Mouse (Mus musculus) kidney, embryonic 14.5 days (tissue): ENCODE results near the gene Nfkb1. TPM values are rescaled to one million over a fixed set of nuclear protein-coding genes. Genes with fewer than 3 reads are reported as not detected.

Source experiments
- ATAC-seq: fragments of 200-750 bp; cut with Nextera tagmentation; 2 replicates; pipeline ENCODE4 v1.8.0; 2017; ENCODE audit warnings: moderate number of reproducible peaks, mild to moderate bottlenecking, moderate TSS enrichment, moderate library complexity; ENCODE audit not compliant: low FRiP score, low TSS enrichment
- H3K27ac ChIP-seq: fragments of 300-500 bp; sonication (generic); 2 replicates; pipeline ENCODE4 v1.5.1; 2014; ENCODE audit warnings: low read depth, mild to moderate bottlenecking, low read length, moderate library complexity, mixed read lengths
- H3K27me3 ChIP-seq: fragments of 300-500 bp; sonication (generic); 2 replicates; pipeline ENCODE4 v1.6.1; 2014; ENCODE audit warnings: mild to moderate bottlenecking, low read length; ENCODE audit not compliant: control insufficient read depth, insufficient read depth
- H3K36me3 ChIP-seq: fragments of 300-500 bp; sonication (generic); 2 replicates; pipeline ENCODE4 v1.6.1; 2014; ENCODE audit warnings: low read length, mixed read lengths; ENCODE audit not compliant: control insufficient read depth, insufficient read depth
- H3K4me1 ChIP-seq: fragments of 300-500 bp; sonication (generic); 2 replicates; pipeline ENCODE4 v1.6.1; 2014; ENCODE audit warnings: low read length, mixed read lengths; ENCODE audit not compliant: control insufficient read depth, insufficient read depth
- H3K4me2 ChIP-seq: fragments of 300-500 bp; sonication (generic); replicated peaks from 2 replicates; pipeline ENCODE4 v1.6.1; 2014; ENCODE audit warnings: low read depth, mild to moderate bottlenecking, low read length
- H3K4me3 ChIP-seq: fragments of 300-500 bp; sonication (generic); 2 replicates; pipeline ENCODE4 v1.5.1; 2014; ENCODE audit warnings: mild to moderate bottlenecking, low read length
- H3K9ac ChIP-seq: fragments of 300-500 bp; sonication (generic); 2 replicates; pipeline ENCODE4 v1.6.1; 2014; ENCODE audit warnings: low read depth, mild to moderate bottlenecking, low read length, moderate library complexity
- H3K9me3 ChIP-seq: fragments of 300-500 bp; sonication (generic); 2 replicates; pipeline ENCODE4 v1.6.1; 2016; ENCODE audit warnings: low read length; ENCODE audit not compliant: control insufficient read depth
- WGBS: fragments of 180-500 bp; shearing (Covaris S2); extraction: QIAGEN DNeasy Blood & Tissue Kit; methylation state at CpG from one replicate; pipeline ENCODE4 v1.1.7; 2014; 5-methylcytosine and 5-hydroxymethylcytosine counted together
- polyA plus RNA-seq: library from polyadenylated mRNA; unstranded; fragments of >200 nt; fragmentation: Nextera tagmentation; extraction: Ambion mirVana; gene quantifications from 2 replicates; pipeline ENCODE4 v1.2.1, GENCODE M21; 2014

The Nfkb1 gene
- polyA plus RNA-seq, 1 experiment from 2014 or later, result 25.1 TPM

- H3K27me3 ChIP-seq, result no peaks in the 10 kb centered on the region
- H3K9me3 ChIP-seq, result no peaks in the 10 kb centered on the region
- H3K4me3 ChIP-seq, result no peak overlapping the region
- no peaks in the 10 kb centered on the region for H3K4me1 ChIP-seq
- H3K9ac ChIP-seq, result no peak overlapping the region
- no peak overlapping the region for H3K4me2 ChIP-seq
- H3K36me3 ChIP-seq, result peaks cover 13% of the 10 kb centered on the region; the same call in 1 of the 2 replicates
- no peak overlapping the region for H3K27ac ChIP-seq
- 93% methylated on average over 1 of the region's 1 CpGs for WGBS
- ATAC-seq, result no peak
Observed at GRCm38 (mm10) chr3:135646622-135647021, 44.7 kb downstream of the Nfkb1 start.

- H3K9ac ChIP-seq, result no peak overlapping the region
- WGBS, result 83% methylated on average over 3 of the region's 3 CpGs
- no peaks in the 10 kb centered on the region for H3K27me3 ChIP-seq
- H3K36me3 ChIP-seq, result peaks cover 13% of the 10 kb centered on the region; the same call in 1 of the 2 replicates
- no peak overlapping the region for H3K27ac ChIP-seq
- no peak overlapping the region for H3K4me3 ChIP-seq
- no peaks in the 10 kb centered on the region for H3K4me1 ChIP-seq
- no peak overlapping the region for H3K4me2 ChIP-seq
- ATAC-seq, result no peak
- no peaks in the 10 kb centered on the region for H3K9me3 ChIP-seq
Observed at GRCm38 (mm10) chr3:135644971-135645370, 46.4 kb downstream of the Nfkb1 start.

GRCm38 (mm10) chr3:135641623-135641915, 49.8 kb downstream of the Nfkb1 start:
- H3K27ac ChIP-seq, result no peak overlapping the region
- 86% methylated on average over 4 of the region's 4 CpGs for whole genome bisulfite sequencing
- ATAC-seq, result no peak

GRCm38 (mm10) chr3:135640856-135641622, 50.3 kb downstream of the Nfkb1 start:
- no peaks in the 10 kb centered on the region for H3K27me3 ChIP-seq
- no peak overlapping the region for H3K9ac ChIP-seq
- H3K9me3 ChIP-seq, result no peaks in the 10 kb centered on the region
- no peak for ATAC-seq
- no peaks in the 10 kb centered on the region for H3K4me1 ChIP-seq
- WGBS, result 92% methylated on average over 16 of the region's 16 CpGs
- no peak overlapping the region for H3K27ac ChIP-seq
- H3K36me3 ChIP-seq, result peaks cover 2% of the 10 kb centered on the region; the same call in 1 of the 2 replicates
- no peak overlapping the region for H3K4me3 ChIP-seq
- no peak overlapping the region for H3K4me2 ChIP-seq

More at GRCm38 (mm10) chr3:135641623-135641915, 49.8 kb downstream of the Nfkb1 start:
- Histone ChIP-seq H3K4me2 (no peak overlapping the region), H3K36me3 (peaks cover 4% of the 10 kb centered on the region; the same call in 1 of the 2 replicates), H3K4me3 (no peak overlapping the region), H3K9ac (no peak overlapping the region), H3K4me1 (no peaks in the 10 kb centered on the region), H3K9me3 (no peaks in the 10 kb centered on the region), H3K27me3 (no peaks in the 10 kb centered on the region)

GRCm38 (mm10) chr3:135640203-135640602, 51.1 kb downstream of the Nfkb1 start:
- Histone ChIP-seq H3K4me2 (no peak overlapping the region), H3K9ac (no peak overlapping the region), H3K27me3 (no peaks in the 10 kb centered on the region), H3K4me3 (no peak overlapping the region), H3K4me1 (no peaks in the 10 kb centered on the region), H3K36me3 (no peaks in the 10 kb centered on the region; the same call in 1 of the 2 replicates), H3K9me3 (no peaks in the 10 kb centered on the region), H3K27ac (no peak overlapping the region)
- 87% methylated on average over 5 of the region's 5 CpGs for WGBS
- no peak for ATAC-seq

- Histone ChIP-seq H3K4me2 (no peak overlapping the region), H3K27ac (no peak overlapping the region)
- WGBS, result 78% methylated on average over 5 of the region's 5 CpGs
Observed at GRCm38 (mm10) chr3:135637592-135637991, 53.8 kb downstream of the Nfkb1 start.

GRCm38 (mm10) chr3:135636454-135636853, 54.9 kb downstream of the Nfkb1 start:
- Histone ChIP-seq H3K36me3 (no peaks in the 10 kb centered on the region; the same call in 1 of the 2 replicates), H3K4me3 (no peak overlapping the region), H3K9ac (no peak overlapping the region), H3K4me2 (no peak overlapping the region), H3K4me1 (no peaks in the 10 kb centered on the region), H3K27me3 (no peaks in the 10 kb centered on the region), H3K27ac (no peak overlapping the region), H3K9me3 (no peaks in the 10 kb centered on the region)
- 34% methylated on average over 14 of the region's 14 CpGs for WGBS
- no peak for ATAC-seq

More at GRCm38 (mm10) chr3:135637592-135637991, 53.8 kb downstream of the Nfkb1 start:
- no peak overlapping the region for H3K9ac ChIP-seq
- ATAC-seq, result no peak
- H3K9me3 ChIP-seq, result no peaks in the 10 kb centered on the region
- H3K4me1 ChIP-seq, result no peaks in the 10 kb centered on the region
- H3K36me3 ChIP-seq, result no peaks in the 10 kb centered on the region; the same call in 1 of the 2 replicates
- no peak overlapping the region for H3K4me3 ChIP-seq
- no peaks in the 10 kb centered on the region for H3K27me3 ChIP-seq

- no peak for ATAC-seq
- H3K36me3 ChIP-seq, result no peaks in the 10 kb centered on the region; the same call in 1 of the 2 replicates
- H3K4me1 ChIP-seq, result no peaks in the 10 kb centered on the region
- no peaks in the 10 kb centered on the region for H3K9me3 ChIP-seq
- no peaks in the 10 kb centered on the region for H3K27me3 ChIP-seq
- H3K27ac ChIP-seq, result no peak overlapping the region
- no peak overlapping the region for H3K9ac ChIP-seq
- WGBS, result 64% methylated on average over 14 of the region's 14 CpGs
- no peak overlapping the region for H3K4me3 ChIP-seq
- no peak overlapping the region for H3K4me2 ChIP-seq
Observed at GRCm38 (mm10) chr3:135635646-135636434, 55.5 kb downstream of the Nfkb1 start.

GRCm38 (mm10) chr3:135635030-135635429, 56.3 kb downstream of the Nfkb1 start:
- no peaks in the 10 kb centered on the region for H3K27me3 ChIP-seq
- ATAC-seq, result no peak
- no peaks in the 10 kb centered on the region for H3K9me3 ChIP-seq
- no peak overlapping the region for H3K4me2 ChIP-seq
- 90% methylated on average over 1 of the region's 1 CpGs for WGBS
- no peak overlapping the region for H3K4me3 ChIP-seq
- H3K4me1 ChIP-seq, result no peaks in the 10 kb centered on the region
- no peaks in the 10 kb centered on the region for H3K36me3 ChIP-seq
- H3K27ac ChIP-seq, result no peak overlapping the region
- no peak overlapping the region for H3K9ac ChIP-seq
